Mouse (Mus musculus): ENCODE data around the gene Ksr1.
A peak's percentile ranks its signal among the peaks of the same experiment; 100 is the strongest.

The Ksr1 gene

GRCm38 (mm10) chr11:79160127-79160526 is 13.9 kb upstream of the Ksr1 start:
- Histone ChIP-seq H3K36me3 (ENCODE audit: control insufficient read depth, insufficient read depth, low read length, poor library complexity, severe bottlenecking) (no peaks in the 10 kb centered on the region), H3K27me3 (ENCODE audit: control insufficient read depth, insufficient read depth, low read length, poor library complexity, severe bottlenecking) (no peaks in the 10 kb centered on the region)
- no peak for DNase-seq (ENCODE audit: low read depth, low spot score)

- DNase-seq (ENCODE audit: low read depth, low spot score) = no peak
- H3K27me3 ChIP-seq (ENCODE audit: control insufficient read depth, insufficient read depth, low read length, poor library complexity, severe bottlenecking) = no peaks in the 10 kb centered on the region
- H3K36me3 ChIP-seq (ENCODE audit: control insufficient read depth, insufficient read depth, low read length, poor library complexity, severe bottlenecking) = no peaks in the 10 kb centered on the region
Measured at GRCm38 (mm10) chr11:79157729-79158128, 11.5 kb upstream of the Ksr1 start.

- DNase-seq (ENCODE audit: low read depth, low spot score) = no peak
- Histone ChIP-seq H3K27me3 (ENCODE audit: control insufficient read depth, insufficient read depth, low read length, poor library complexity, severe bottlenecking) (no peaks in the 10 kb centered on the region), H3K36me3 (ENCODE audit: control insufficient read depth, insufficient read depth, low read length, poor library complexity, severe bottlenecking) (no peaks in the 10 kb centered on the region)
Measured at GRCm38 (mm10) chr11:79155348-79155747, 9.1 kb upstream of the Ksr1 start.

DNA sequence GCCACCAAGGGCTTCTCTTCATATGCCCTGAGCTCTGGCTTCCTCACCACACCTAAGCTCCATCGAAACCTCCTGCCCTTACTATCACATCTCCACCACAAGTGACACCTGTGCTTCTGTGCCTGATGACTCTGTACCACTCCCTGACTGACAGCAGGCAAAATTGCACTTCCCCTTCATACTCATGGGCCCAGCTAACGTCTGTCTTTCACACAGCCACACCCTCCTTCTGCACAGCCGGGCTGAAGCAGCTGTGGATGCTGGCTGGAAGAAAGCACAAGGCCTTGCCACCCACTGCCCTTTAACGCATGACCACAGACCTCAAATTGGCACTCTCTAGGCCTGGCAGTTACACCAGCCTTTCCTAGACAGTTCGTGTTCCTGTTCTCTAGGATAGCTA is 6.5 kb upstream of the Ksr1 start:
- Histone ChIP-seq H3K27me3 (ENCODE audit: control insufficient read depth, insufficient read depth, low read length, poor library complexity, severe bottlenecking) (no peaks in the 10 kb centered on the region), H3K36me3 (ENCODE audit: control insufficient read depth, insufficient read depth, low read length, poor library complexity, severe bottlenecking) (no peaks in the 10 kb centered on the region)
- DNase-seq (ENCODE audit: low read depth, low spot score) = peak; percentile 56

GRCm38 (mm10) chr11:79151874-79152273 is 5.7 kb upstream of the Ksr1 start:
- no peak for DNase-seq (ENCODE audit: low read depth, low spot score)
- H3K36me3 ChIP-seq (ENCODE audit: control insufficient read depth, insufficient read depth, low read length, poor library complexity, severe bottlenecking) = no peaks in the 10 kb centered on the region
- no peaks in the 10 kb centered on the region for H3K27me3 ChIP-seq (ENCODE audit: control insufficient read depth, insufficient read depth, low read length, poor library complexity, severe bottlenecking)

- Histone ChIP-seq H3K27me3 (ENCODE audit: control insufficient read depth, insufficient read depth, low read length, poor library complexity, severe bottlenecking) (no peaks in the 10 kb centered on the region), H3K36me3 (ENCODE audit: control insufficient read depth, insufficient read depth, low read length, poor library complexity, severe bottlenecking) (no peaks in the 10 kb centered on the region)
- no peak for DNase-seq (ENCODE audit: low read depth, low spot score)
Measured at GRCm38 (mm10) chr11:79150301-79150700, 4.1 kb upstream of the Ksr1 start.

DNA sequence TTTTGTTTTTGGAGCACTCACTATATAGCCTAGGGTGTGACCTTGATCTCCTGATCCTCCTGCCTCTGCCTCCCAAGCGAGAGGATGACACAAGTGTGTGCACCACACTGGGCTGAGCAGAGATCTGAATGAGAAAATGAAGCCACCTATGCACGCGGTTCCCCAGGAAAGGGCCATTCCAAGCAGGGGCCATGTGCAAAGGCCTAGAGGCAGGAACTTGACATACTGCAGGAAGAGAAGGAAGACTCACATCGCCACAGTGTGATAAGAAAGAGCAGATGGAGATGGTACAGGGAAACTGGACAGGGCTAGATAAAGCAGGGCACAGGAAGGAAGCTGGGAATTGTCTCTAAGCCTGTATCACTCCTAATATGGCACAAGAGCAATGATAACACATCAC is 3.1 kb upstream of the Ksr1 start:
- Histone ChIP-seq H3K36me3 (ENCODE audit: control insufficient read depth, insufficient read depth, low read length, poor library complexity, severe bottlenecking) (no peaks in the 10 kb centered on the region), H3K27me3 (ENCODE audit: control insufficient read depth, insufficient read depth, low read length, poor library complexity, severe bottlenecking) (no peaks in the 10 kb centered on the region)
- no peak for DNase-seq (ENCODE audit: low read depth, low spot score)

DNA sequence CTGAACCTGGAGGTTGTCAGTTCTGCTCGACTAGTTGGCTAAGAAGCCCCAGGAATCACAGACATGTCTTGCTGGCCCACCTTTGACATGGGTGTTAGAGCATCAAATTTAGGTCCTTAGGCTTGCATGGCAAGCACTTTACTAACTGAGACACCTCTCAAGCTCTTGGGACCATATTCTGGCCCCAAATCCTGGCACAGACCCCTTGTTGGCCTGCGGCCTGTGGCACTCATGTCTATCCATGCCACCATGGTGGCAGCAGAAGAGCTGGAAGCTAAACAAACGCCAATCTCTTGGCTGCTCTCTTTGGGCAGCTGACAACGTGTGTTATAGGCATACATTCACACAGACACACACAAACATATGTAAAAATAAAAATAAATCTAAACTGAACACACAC is 2.6 kb upstream of the Ksr1 start:
- no peaks in the 10 kb centered on the region for H3K36me3 ChIP-seq (ENCODE audit: control insufficient read depth, insufficient read depth, low read length, poor library complexity, severe bottlenecking)
- DNase-seq (ENCODE audit: low read depth, low spot score) = no peak
- no peaks in the 10 kb centered on the region for H3K27me3 ChIP-seq (ENCODE audit: control insufficient read depth, insufficient read depth, low read length, poor library complexity, severe bottlenecking)

- peak; percentile 42 for DNase-seq (ENCODE audit: low read depth, low spot score)
- Histone ChIP-seq H3K36me3 (ENCODE audit: control insufficient read depth, insufficient read depth, low read length, poor library complexity, severe bottlenecking) (no peaks in the 10 kb centered on the region), H3K27me3 (ENCODE audit: control insufficient read depth, insufficient read depth, low read length, poor library complexity, severe bottlenecking) (no peaks in the 10 kb centered on the region)
Measured at GRCm38 (mm10) chr11:79145283-79146265, 633 bp downstream of the Ksr1 start.

- Histone ChIP-seq H3K36me3 (ENCODE audit: control insufficient read depth, insufficient read depth, low read length, poor library complexity, severe bottlenecking) (no peaks in the 10 kb centered on the region), H3K27me3 (ENCODE audit: control insufficient read depth, insufficient read depth, low read length, poor library complexity, severe bottlenecking) (no peaks in the 10 kb centered on the region)
- DNase-seq (ENCODE audit: low read depth, low spot score) = no peak
Measured at GRCm38 (mm10) chr11:79144741-79145140, 1.5 kb downstream of the Ksr1 start.

- no peak for DNase-seq (ENCODE audit: low read depth, low spot score)
- Histone ChIP-seq H3K36me3 (ENCODE audit: control insufficient read depth, insufficient read depth, low read length, poor library complexity, severe bottlenecking) (no peaks in the 10 kb centered on the region), H3K27me3 (ENCODE audit: control insufficient read depth, insufficient read depth, low read length, poor library complexity, severe bottlenecking) (no peaks in the 10 kb centered on the region)
Measured at GRCm38 (mm10) chr11:79144043-79144591, 2.1 kb downstream of the Ksr1 start.

GRCm38 (mm10) chr11:79143322-79143721 is 2.9 kb downstream of the Ksr1 start:
- Histone ChIP-seq H3K27me3 (ENCODE audit: control insufficient read depth, insufficient read depth, low read length, poor library complexity, severe bottlenecking) (no peaks in the 10 kb centered on the region), H3K36me3 (ENCODE audit: control insufficient read depth, insufficient read depth, low read length, poor library complexity, severe bottlenecking) (no peaks in the 10 kb centered on the region)
- no peak for DNase-seq (ENCODE audit: low read depth, low spot score)

DNA sequence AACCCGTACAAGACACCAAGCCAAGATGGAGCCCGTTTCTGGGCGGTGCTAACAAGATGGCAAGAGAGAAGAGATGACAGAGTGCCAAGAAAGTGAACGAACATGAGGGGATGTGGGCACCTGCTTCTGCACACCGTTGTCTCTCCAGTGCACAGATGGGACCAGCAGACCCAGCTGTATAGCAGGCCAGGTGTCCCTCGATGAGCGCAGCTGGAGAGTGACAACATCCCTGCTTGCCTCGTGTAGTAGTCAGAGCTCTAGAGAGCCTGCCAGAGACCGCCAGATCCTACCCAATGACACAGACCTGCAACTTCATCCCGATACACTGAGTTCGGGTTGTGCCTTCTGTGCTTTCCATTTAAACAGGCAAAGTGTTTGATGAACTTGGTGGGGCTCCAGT is 3.8 kb downstream of the Ksr1 start:
- no peaks in the 10 kb centered on the region for H3K27me3 ChIP-seq (ENCODE audit: control insufficient read depth, insufficient read depth, low read length, poor library complexity, severe bottlenecking)
- DNase-seq (ENCODE audit: low read depth, low spot score) = no peak

GRCm38 (mm10) chr11:79141235-79142109 is 4.7 kb downstream of the Ksr1 start:
- no peak for DNase-seq (ENCODE audit: low read depth, low spot score)
- Histone ChIP-seq H3K27me3 (ENCODE audit: control insufficient read depth, insufficient read depth, low read length, poor library complexity, severe bottlenecking) (no peaks in the 10 kb centered on the region), H3K36me3 (ENCODE audit: control insufficient read depth, insufficient read depth, low read length, poor library complexity, severe bottlenecking) (no peaks in the 10 kb centered on the region)

More for the DNA sequence above, 3.8 kb downstream of the Ksr1 start:
- H3K36me3 ChIP-seq (ENCODE audit: control insufficient read depth, insufficient read depth, low read length, poor library complexity, severe bottlenecking) = no peaks in the 10 kb centered on the region

GRCm38 (mm10) chr11:79140511-79140888 is 5.7 kb downstream of the Ksr1 start:
- no peak for DNase-seq (ENCODE audit: low read depth, low spot score)
- Histone ChIP-seq H3K27me3 (ENCODE audit: control insufficient read depth, insufficient read depth, low read length, poor library complexity, severe bottlenecking) (no peaks in the 10 kb centered on the region), H3K36me3 (ENCODE audit: control insufficient read depth, insufficient read depth, low read length, poor library complexity, severe bottlenecking) (no peaks in the 10 kb centered on the region)
